In the genomic region with DNA sequence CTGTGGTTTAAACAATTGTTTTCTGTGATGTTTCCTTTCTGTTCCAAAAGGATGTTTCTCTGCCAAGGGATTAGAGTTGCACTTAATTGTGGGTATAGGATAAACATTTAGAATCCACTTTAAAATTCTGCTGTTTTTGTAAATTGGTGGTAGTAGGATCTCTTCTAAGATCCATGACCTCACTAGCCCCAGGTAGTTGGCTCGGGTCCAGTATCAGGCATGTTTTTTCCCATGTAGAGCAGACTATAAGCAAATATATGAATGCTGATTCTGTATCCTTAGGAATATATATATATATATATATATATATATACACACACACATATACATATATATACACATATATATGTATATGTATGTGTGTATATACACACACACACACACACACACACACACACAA, we compare ENCODE assay signal across 11 mouse cellular contexts.
"Had no signal": no experiment of that assay in that cellular context is flagged by ENCODE, and none has a peak within 500 bp of the region (broad histone marks: within the 10 kb centered on the region; RNA-seq: fewer than 3 reads in every experiment).

No protein-coding gene starts in this region.

- DNase-seq: gastrocnemius, postnatal 10 days; gastrocnemius, postnatal 25 days; heart, adult 18-20 months; heart, postnatal 10 days; heart, postnatal 4 days; kidney, adult 18-20 months; kidney, adult 8-10 months; kidney, postnatal 10 days; kidney, postnatal 4 days; left cerebral cortex, postnatal 4 days; lung, adult 18-20 months had no signal
